Mouse (Mus musculus) bone marrow macrophage, adult 2 months (primary cell): ENCODE measurements around the gene Dnah7c.
"Not testable (repeated sequence)": the region's sequence is repeated elsewhere in the genome, so short reads cannot be mapped to it uniquely, and the experiment has no call there.

ENCODE experiments used
- CTCF ChIP-seq: IDR thresholded peaks from 2 replicates; pipeline ENCODE4 v1.5.1; 2012; ENCODE audit warnings: low read depth, mild to moderate bottlenecking, low read length, moderate library complexity
- POLR2A ChIP-seq: IDR thresholded peaks from 2 replicates; pipeline ENCODE4 v1.6.1; 2012; ENCODE audit warnings: mild to moderate bottlenecking, low read depth, low read length, borderline replicate concordance

- TF ChIP-seq CTCF, POLR2A: not testable (repeated sequence)
Observed at GRCm38 (mm10) chr1:46414798-46415197, 10.6 kb upstream of the Dnah7c start.
